Mouse (Mus musculus) layer of hippocampus, postnatal 25 days (tissue): ENCODE results near the gene Tubb3. TPM values are rescaled to one million over a fixed set of nuclear protein-coding genes. Genes with fewer than 3 reads are reported as not detected.
A peak's percentile ranks its signal among the peaks of the same experiment; 100 is the strongest.
"Not testable (repeated sequence)": the region's sequence is repeated elsewhere in the genome, so short reads cannot be mapped to it uniquely, and the experiment has no call there.

Experiments
- DNase-seq, 2 experiments: peaks; one replicate each; pipeline ENCODE4 v3.0.0; 2022; ENCODE audit warnings: mixed read lengths in 2 of 2, low spot score in 1 of 2; ENCODE audit errors: extremely low spot score in 1 of 2
- total RNA-seq, 2 experiments: library from RNA; stranded (reverse); gene quantifications; 2 replicates each; pipeline ENCODE4 v1.2.3; 2021

The Tubb3 gene
- total RNA-seq, 2 experiments from 2014 or later: 317 to 360 TPM

DNA sequence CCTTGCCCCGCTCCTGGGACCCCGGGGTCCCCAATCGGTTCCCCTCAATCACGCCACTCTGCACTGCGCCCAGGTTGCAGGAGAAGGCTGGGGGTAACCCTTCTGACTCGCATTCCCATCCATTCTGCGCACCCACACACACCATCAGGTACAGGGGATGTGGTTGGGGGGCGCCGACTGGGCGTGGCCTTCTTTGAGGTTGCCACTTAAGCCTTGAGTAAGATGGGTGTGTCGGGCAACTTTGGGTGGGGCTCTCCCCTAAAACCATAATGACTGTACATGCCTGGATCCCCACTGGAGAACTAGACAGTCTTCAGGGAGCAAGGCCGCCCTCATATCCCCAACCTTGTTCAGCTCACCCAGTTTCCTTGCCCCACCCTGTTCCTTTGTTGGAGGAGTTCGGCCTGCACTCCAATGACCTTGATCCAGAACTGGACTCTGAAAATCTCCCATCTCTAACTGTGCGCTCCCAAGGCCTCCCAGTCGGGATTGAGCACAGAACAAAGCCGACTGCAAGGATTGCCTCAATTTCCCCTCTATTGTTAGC is 630 bp downstream of the Tubb3 start:
- DNase-seq: no peak

- peak; percentile 40 to 54 for DNase-seq
Observed at GRCm38 (mm10) chr8:123412560-123413170, 1.4 kb downstream of the Tubb3 start.

DNA sequence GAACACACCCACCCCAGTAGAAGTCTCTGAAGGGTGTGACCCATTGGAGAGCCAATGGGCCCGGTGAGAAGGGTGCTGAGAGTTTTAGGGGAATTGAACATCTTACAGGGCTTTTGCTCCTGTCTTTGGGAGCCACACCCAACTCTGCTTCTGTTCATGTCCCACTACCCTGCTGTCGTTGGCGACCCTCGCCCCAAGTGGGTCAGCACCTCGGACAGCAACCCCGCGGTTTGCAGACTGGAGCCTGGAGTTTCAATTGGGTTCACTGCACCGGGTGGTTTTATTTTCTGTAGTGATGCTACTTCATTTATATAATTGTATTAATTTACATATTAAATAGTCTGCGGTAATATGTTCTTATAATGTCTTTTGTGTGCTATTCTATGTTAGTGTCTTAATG is 3.0 kb downstream of the Tubb3 start:
- no peak for DNase-seq

- not testable (repeated sequence) for DNase-seq
Observed at GRCm38 (mm10) chr8:123414997-123415696, 3.9 kb downstream of the Tubb3 start.

DNA sequence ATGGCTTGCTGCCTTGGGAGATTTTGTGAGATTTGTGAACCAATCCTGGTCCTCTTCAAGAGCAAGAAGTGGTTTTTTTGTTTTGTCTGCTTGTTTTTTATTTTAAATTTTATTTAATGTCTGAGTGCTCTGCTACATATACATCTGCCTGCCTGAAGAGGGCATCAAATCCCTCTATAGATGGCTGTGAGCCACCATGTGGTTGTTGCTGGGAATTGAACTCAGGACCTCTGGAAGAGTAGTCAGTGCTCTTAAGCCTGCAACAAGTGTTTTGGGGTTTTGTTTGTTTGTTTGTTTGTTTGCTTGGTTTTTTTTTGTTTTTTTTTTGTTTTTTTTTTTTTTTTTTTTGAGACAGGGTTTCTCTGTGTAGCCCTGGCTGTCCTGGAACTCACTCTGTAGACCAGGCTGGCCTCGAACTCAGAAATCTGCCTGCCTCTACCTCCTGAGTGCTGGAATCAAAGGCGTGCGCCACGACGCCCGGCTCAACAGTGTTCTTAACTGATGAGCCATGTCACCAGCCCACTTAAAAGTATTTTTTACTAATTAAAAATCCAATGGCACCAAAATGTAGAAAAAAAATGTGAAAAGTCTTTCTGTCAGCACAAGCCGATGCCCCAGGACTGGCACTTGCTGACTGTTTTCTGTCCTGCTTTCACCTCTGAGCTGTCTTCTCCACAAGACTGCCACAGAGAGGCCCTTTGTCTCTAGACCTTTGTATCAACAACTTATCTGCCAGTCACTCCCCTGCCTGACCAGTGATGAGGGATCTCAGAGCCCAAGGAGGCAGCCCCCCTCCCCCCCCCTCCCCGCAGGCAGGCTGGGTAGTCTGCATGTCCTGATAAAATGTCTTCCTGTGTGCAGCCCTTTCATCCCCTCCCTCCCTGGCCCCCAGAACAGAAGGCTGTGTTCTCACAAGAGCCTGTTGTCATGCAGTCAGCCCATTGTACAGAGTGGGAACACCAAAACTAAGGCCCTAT is 5.0 kb downstream of the Tubb3 start:
- DNase-seq: no peak

DNA sequence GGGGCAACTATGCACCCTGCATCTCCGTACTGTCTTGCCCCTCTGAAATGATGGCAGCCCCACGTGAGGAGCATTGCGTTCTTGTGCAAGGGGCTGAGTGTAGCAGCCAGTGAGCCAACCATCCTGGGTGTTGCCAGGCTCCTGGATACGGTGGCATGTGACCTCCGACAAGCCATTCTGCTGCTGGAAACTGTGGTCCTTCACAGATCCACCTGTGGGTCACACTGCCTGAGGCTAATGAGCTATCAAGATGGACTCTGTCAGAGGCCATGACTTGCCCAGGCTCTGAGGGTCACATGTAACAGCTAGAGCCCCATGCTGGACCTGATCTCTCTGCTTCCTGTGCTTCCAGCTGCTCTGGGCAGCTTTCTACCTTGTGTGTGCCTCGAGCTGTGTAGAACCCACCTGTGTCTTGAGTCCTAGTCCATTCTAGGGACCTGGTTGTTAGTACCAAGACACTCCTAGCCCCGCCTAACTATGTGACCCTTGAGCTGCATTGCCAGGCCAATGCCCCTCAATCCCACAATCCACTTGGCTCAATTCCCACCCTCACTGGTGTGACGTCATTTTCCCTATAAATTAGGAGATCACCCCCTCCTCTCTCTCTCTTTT is 5.8 kb downstream of the Tubb3 start:
- no peak for DNase-seq

DNA sequence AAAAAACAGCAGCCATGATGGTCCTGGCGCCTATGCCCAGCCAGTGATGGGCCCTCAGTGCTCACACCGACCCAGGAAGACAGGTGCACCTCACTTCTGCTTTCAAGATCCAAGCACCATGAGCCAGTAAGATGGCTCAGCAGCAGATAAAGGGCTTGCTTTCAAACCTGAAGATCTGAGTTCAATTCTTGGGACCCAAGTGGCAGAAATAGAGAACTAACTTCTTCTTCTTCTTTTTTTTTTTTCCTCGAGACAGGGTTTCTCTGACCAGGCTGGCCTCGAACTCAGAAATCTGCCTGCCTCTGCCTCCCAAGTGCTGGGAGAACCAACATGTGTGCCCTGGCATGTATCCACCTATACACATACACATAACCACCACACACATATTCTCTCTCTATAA is 8.5 kb downstream of the Tubb3 start:
- DNase-seq: no peak

DNA sequence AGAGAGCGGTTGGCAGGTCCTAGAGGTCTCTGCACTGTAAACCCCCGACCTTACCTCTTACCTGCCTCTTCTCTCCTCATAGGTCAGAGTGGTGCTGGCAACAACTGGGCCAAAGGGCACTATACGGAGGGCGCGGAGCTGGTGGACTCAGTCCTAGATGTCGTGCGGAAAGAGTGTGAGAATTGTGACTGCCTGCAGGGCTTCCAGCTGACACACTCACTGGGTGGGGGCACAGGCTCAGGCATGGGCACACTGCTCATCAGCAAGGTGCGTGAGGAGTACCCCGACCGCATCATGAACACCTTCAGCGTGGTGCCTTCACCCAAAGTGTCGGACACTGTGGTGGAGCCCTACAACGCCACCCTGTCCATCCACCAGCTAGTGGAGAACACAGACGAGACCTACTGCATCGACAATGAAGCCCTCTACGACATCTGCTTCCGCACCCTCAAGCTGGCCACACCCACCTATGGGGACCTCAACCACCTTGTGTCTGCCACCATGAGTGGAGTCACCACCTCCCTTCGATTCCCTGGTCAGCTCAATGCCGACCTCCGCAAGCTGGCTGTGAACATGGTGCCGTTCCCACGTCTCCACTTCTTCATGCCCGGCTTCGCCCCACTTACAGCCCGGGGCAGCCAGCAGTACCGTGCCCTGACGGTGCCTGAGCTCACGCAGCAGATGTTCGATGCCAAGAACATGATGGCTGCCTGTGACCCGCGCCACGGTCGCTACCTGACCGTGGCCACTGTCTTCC is 9.5 kb downstream of the Tubb3 start:
- DNase-seq: no peak

- no peak for DNase-seq
Observed at GRCm38 (mm10) chr8:123421325-123421724, 10.1 kb downstream of the Tubb3 start.

DNA sequence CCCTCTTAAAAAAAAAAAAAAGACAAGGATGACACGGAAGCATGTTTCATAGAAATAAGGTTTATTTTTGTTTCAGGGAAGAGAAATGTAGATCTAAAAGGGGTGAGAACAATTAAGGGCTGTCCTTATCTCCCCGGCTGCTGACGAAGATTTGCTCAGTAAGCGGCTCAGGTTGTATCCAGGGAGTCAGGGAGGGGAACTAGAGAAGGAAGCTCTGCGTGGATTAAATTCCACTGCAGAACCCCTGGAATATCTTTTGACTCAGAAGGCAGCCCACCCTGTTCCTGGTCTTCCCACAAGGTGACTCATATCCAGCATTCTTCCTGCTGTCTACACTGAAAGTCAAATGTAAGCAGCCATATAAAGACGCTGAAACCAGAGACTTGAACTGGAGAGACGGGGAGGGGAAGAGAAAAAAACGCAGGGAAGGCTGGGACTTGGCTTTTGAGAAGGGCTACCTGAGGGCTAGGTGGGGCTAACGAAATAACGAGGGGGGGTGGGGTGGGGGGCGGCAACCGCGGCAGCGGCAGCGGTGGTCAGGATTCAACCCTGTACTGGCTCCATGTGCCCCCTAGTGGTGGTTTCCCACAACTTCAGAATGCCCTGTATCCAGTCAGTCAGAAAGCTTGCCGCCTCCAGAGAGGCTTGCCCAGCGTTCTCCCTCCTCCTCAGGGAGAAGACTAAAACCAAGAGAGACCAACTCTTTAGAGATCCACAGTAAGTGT is 11.0 kb downstream of the Tubb3 start:
- peak in 1 of 2 experiments; percentile 72 for DNase-seq

GRCm38 (mm10) chr8:123422781-123423159 is 11.5 kb downstream of the Tubb3 start:
- no peak for DNase-seq

- DNase-seq: no peak
Observed at GRCm38 (mm10) chr8:123423441-123423840, 12.2 kb downstream of the Tubb3 start, which contains the start of gene Def8. TSS of gene Def8 (plus strand) at chr8:123423527.

GRCm38 (mm10) chr8:123426511-123427509 is 15.6 kb downstream of the Tubb3 start:
- no peak for DNase-seq

DNA sequence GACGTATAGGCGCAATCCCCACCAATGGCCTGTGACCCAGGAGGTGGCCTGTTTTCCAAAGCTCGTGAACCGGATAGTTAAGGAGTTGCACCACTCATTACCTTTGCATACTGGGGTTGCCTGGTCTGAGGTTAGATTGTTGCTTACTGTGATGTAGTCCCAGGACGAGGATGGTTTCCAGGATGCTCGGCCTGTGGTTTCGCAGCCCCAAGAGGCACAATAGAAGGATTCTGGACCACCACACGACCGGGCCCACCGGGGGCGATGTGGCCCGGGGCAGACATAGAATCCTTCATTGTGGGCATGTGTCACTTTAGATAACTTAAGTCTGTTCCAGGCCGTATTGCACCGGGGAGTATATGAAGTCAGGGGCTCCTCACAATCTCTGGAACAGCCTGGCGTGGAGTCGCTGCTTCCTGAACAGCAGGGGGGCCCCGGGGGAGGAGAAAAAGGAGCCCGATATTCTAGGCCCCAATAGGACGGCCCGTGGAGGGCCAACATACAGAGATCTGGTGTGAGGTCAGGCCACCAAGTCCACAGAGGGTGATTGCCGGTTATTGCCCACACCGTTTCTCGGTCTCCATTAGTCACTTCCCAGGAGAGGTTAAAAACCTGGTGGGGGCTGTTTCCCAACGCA is 16.5 kb downstream of the Tubb3 start:
- no peak for DNase-seq

DNA sequence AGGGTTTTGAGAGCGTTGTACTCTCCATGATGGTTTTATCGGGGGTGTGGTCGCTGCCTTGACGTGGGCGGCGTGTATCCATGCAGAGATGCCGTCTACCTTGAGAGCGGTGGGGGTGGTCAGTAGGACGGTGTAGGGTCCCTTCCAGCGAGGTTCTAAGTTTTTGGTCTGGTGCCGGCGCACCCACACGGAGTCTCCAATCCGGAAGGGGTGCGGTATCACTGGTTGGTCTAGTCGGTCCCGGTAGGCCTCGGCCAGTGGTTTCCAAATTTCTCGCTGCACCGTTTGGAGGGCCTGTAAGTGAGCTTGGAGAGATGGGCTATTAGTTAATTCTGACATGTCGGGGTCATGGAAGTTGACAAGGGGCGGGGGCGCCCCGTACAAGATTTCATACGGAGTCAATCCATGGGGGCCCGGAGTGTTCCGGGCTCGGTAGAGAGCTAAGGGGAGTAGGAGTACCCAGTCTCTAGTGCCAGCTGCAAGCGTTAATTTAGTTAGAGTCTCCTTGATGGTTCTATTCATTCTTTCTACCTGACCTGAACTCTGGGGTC is 17.2 kb downstream of the Tubb3 start:
- no peak for DNase-seq

GRCm38 (mm10) chr8:123428939-123429721 is 17.9 kb downstream of the Tubb3 start:
- no peak for DNase-seq
